Mouse (Mus musculus): ENCODE measurements at regions not wholly inside any gene's neighbourhood (a gene's known extent, or its start where the extent isn't known, plus 50 kb on each side); places are given as distances from the start of the nearest gene placed in this dataset.

- DNase-seq: peak; percentile 26
Measured at GRCm38 (mm10) chr3:58318756-58319155, 95.8 kb upstream of the Tsc22d2 start.

- DNase-seq: no peak
Measured at GRCm38 (mm10) chr3:58319463-58319862, 95.1 kb upstream of the Tsc22d2 start.

- DNase-seq: no peak
Measured at GRCm38 (mm10) chr3:58320812-58321211, 93.7 kb upstream of the Tsc22d2 start.

- no peak for DNase-seq
Measured at GRCm38 (mm10) chr3:58322322-58322721, 92.2 kb upstream of the Tsc22d2 start.

- no peak for DNase-seq
Measured at GRCm38 (mm10) chr3:58327721-58328120, 86.8 kb upstream of the Tsc22d2 start.

GRCm38 (mm10) chr3:58330186-58330585, 84.3 kb upstream of the Tsc22d2 start:
- peak; percentile 18 for DNase-seq

- DNase-seq: no peak
Measured at GRCm38 (mm10) chr3:58333997-58334396, 80.5 kb upstream of the Tsc22d2 start.

- DNase-seq: no peak
Measured at GRCm38 (mm10) chr3:58335277-58335676, 79.2 kb upstream of the Tsc22d2 start.

GRCm38 (mm10) chr3:58336135-58336534, 78.4 kb upstream of the Tsc22d2 start:
- DNase-seq: no peak

- DNase-seq: no peak
Measured at GRCm38 (mm10) chr3:58336590-58336989, 77.9 kb upstream of the Tsc22d2 start.

GRCm38 (mm10) chr3:58338976-58339375, 75.5 kb upstream of the Tsc22d2 start:
- no peak for DNase-seq

GRCm38 (mm10) chr3:58342096-58342495, 72.4 kb upstream of the Tsc22d2 start:
- no peak for DNase-seq

- DNase-seq: no peak
Measured at GRCm38 (mm10) chr3:58362563-58362962, 52.0 kb upstream of the Tsc22d2 start.

- DNase-seq: no peak
Measured at GRCm38 (mm10) chr3:58364526-58364925, 50.0 kb upstream of the Tsc22d2 start.

All from kidney, postnatal 14 days (tissue).